Mouse (Mus musculus) heart, postnatal 10 days (tissue): ENCODE data around the gene Zfp558. TPM values are rescaled to one million over a fixed set of nuclear protein-coding genes. Genes with fewer than 3 reads are reported as not detected.
"Not testable (repeated sequence)": the region's sequence is repeated elsewhere in the genome, so short reads cannot be mapped to it uniquely, and the experiment has no call there.

Experiments
- DNase-seq, 2 experiments: peaks; one replicate each; pipeline ENCODE4 v3.0.0; 2021
- intact Hi-C: fragments of 180-260 bp; cut with DNase I; formaldehyde crosslinking; loops from one replicate; pipeline ENCODE4 v1.15.1; 2025
- microRNA-seq, 2 experiments: library from miRNA; unstranded; fragments of <30 nt; microRNA quantifications; one replicate each; pipeline ENCODE4 v1.2.0; 2022
- total RNA-seq, 2 experiments: library from RNA; stranded (reverse); gene quantifications; 2 replicates each; pipeline ENCODE4 v1.2.3; 2021

Gene Zfp558
- total RNA-seq, result 1 to 10 TPM; 1.9 to 2.3 TPM

- intact Hi-C loops, result no loop called here
- no peak for DNase-seq
These were observed at the start of gene Zfp558, which contains the start of gene Mbd3l1 for GRCm38 (mm10) chr9:18478168-18478567. Zfp558 (minus strand) TSS chr9:18478268. Mbd3l1 (plus strand) TSS chr9:18478359.

- DNase-seq, result no peak
- intact Hi-C loops, result no loop called here
These were observed 30.0 kb upstream of the Zfp558 start for GRCm38 (mm10) chr9:18508098-18508497.

GRCm38 (mm10) chr9:18473324-18474128 lies 4.5 kb downstream of the Zfp558 start:
- intact Hi-C loops, result loop anchor here (5.0 kb wide), 1 partner anchor 181 kb away; the partner anchor contains the start of gene Chordc1

GRCm38 (mm10) chr9:18468005-18468404 lies 10.1 kb downstream of the Zfp558 start:
- intact Hi-C loops, result no loop called here
- DNase-seq, result no peak

More at GRCm38 (mm10) chr9:18473324-18474128, 4.5 kb downstream of the Zfp558 start:
- peak; percentile 79 to 80 for DNase-seq

GRCm38 (mm10) chr9:18467350-18467749 lies 10.7 kb downstream of the Zfp558 start:
- intact Hi-C loops, result no loop called here
- no peak for DNase-seq

- intact Hi-C loops, result no loop called here
- no peak for DNase-seq
These were observed 21.5 kb downstream of the Zfp558 start for GRCm38 (mm10) chr9:18456520-18456919.

- peak; percentile 6 to 14 for DNase-seq
- intact Hi-C loops, result no loop called here
These were observed 46.4 kb downstream of the Zfp558 start for GRCm38 (mm10) chr9:18431687-18432086.

- DNase-seq, result no peak
- intact Hi-C loops, result no loop called here
These were observed 47.7 kb downstream of the Zfp558 start, which contains the start of gene Mbd3l2 for GRCm38 (mm10) chr9:18430354-18430753. Mbd3l2 (plus strand) TSS chr9:18430654.

- intact Hi-C loops, DNase-seq: not testable (repeated sequence)
These were observed 65.7 kb downstream of the Zfp558 start for GRCm38 (mm10) chr9:18412371-18412770.

Small RNA genes lying within 50 kb of the gene (microRNA-seq; reads per million reads assigned to microRNA genes)
- gene Gm22854, result 0 reads per million in 2 experiments

Other genes starting within 250 kb of the Zfp558 start
- 10 to 100 TPM; 39.5 to 44.8 TPM for gene Chordc1, start 186.1 kb downstream of the Zfp558 start, total RNA-seq
- gene Naalad2, start 75.3 kb downstream of the Zfp558 start, total RNA-seq, result 10 to 100 TPM; 15.9 to 16.4 TPM
- gene Ubtfl1, start 73.8 kb downstream of the Zfp558 start, total RNA-seq, result not detected
- not detected for gene Mbd3l2, start 47.6 kb downstream of the Zfp558 start, total RNA-seq
- gene Mbd3l1, start 91 bp upstream of the Zfp558 start, total RNA-seq, result not detected
- gene Muc16, start 196.3 kb upstream of the Zfp558 start, total RNA-seq, result 1 to 10 TPM; 7.6 to 9.5 TPM